Mouse (Mus musculus) CH12.LX (cell line): Measurements from ENCODE around the gene Gm45208. TPM values are rescaled to one million over a fixed set of nuclear protein-coding genes. Genes with fewer than 3 reads are reported as not detected.
"Not testable (repeated sequence)": the region's sequence is repeated elsewhere in the genome, so short reads cannot be mapped to it uniquely, and the experiment has no call there.

Experiments
- DNase-seq: peaks from one replicate; pipeline ENCODE4 v3.0.0-alpha.2; 2013; ENCODE audit errors: extremely low read depth
- H3K27ac ChIP-seq: 2 replicates; pipeline ENCODE4 v1.5.1; 2012; ENCODE audit warnings: low read depth, mild to moderate bottlenecking, control low read depth, moderate library complexity; ENCODE audit not compliant: insufficient read depth
- H3K27me3 ChIP-seq: replicated peaks from 2 replicates; pipeline ENCODE3; 2012; ENCODE audit warnings: inconsistent platforms
- H3K36me3 ChIP-seq, 2 experiments: replicated peaks in 1 of 2; 2 replicates each; pipeline versions ENCODE3 to v1.6.1; 2012; ENCODE audit warnings: inconsistent platforms in 1 of 2, low read length in 1 of 2, mild to moderate bottlenecking in 1 of 2, mixed read lengths in 1 of 2, moderate library complexity in 1 of 2; ENCODE audit not compliant: control insufficient read depth in 1 of 2, insufficient read depth in 1 of 2
- H3K4me1 ChIP-seq, 2 experiments: 2 replicates each; pipeline ENCODE4 v1.6.1; 2012; ENCODE audit warnings: inconsistent platforms in 1 of 2, moderate library complexity in 1 of 2; ENCODE audit not compliant: insufficient read depth in 2 of 2, control insufficient read depth in 1 of 2
- H3K4me2 ChIP-seq: 2 replicates; pipeline ENCODE4 v1.6.1; 2012; ENCODE audit warnings: low read depth, mild to moderate bottlenecking, control low read depth; ENCODE audit not compliant: poor library complexity, insufficient read depth, severe bottlenecking
- H3K4me3 ChIP-seq, 3 experiments: fragments of 150-350 bp in 1 of 3; sonication (generic) in 1 of 3; replicated peaks in 1 of 3; 2 replicates each; pipeline versions ENCODE3 to v1.5.1; 2011 to 2012; ENCODE audit warnings: low read depth in 2 of 3, low read length in 2 of 3, mild to moderate bottlenecking in 2 of 3, moderate library complexity in 2 of 3, control low read depth in 1 of 3, improper control_type of control experiment in 1 of 3, inconsistent platforms in 1 of 3, mixed read lengths in 1 of 3; ENCODE audit not compliant: poor library complexity in 1 of 3
- H3K79me2 ChIP-seq: replicated peaks from 2 replicates; pipeline ENCODE4 v1.6.1; 2012; ENCODE audit warnings: mild to moderate bottlenecking, moderate library complexity; ENCODE audit not compliant: control insufficient read depth, poor library complexity, insufficient read depth, severe bottlenecking; ENCODE audit errors: extremely low read depth
- H3K9ac ChIP-seq: 2 replicates; pipeline ENCODE4 v1.6.1; 2012; ENCODE audit warnings: low read depth, mild to moderate bottlenecking, control low read depth, moderate library complexity; ENCODE audit not compliant: insufficient read depth
- H3K9me3 ChIP-seq: replicated peaks from 2 replicates; pipeline ENCODE3; 2012; ENCODE audit warnings: low read length, inconsistent platforms, mixed read lengths
- BHLHE40 ChIP-seq: IDR thresholded peaks from 2 replicates; pipeline ENCODE4 v1.6.1; 2011; ENCODE audit warnings: mild to moderate bottlenecking, low read depth, low read length, improper control_type of control experiment
- CHD2 ChIP-seq: IDR thresholded peaks from 2 replicates; pipeline ENCODE4 v1.6.1; 2011; ENCODE audit warnings: low read length, improper control_type of control experiment
- CTCF ChIP-seq, 2 experiments: IDR thresholded peaks in 1 of 2; conservative IDR thresholded peaks in 1 of 2; 2 replicates each; pipeline ENCODE4 v1.5.1; 2011 to 2012; ENCODE audit warnings: low read depth in 2 of 2, low read length in 2 of 2, improper control_type of control experiment in 1 of 2, inconsistent platforms in 1 of 2, mild to moderate bottlenecking in 1 of 2, moderate library complexity in 1 of 2
- ELF1 ChIP-seq: IDR thresholded peaks from 2 replicates; pipeline ENCODE4 v1.6.1; 2014; ENCODE audit warnings: low read depth, mild to moderate bottlenecking, inconsistent platforms, low read length, improper control_type of control experiment
- EP300 ChIP-seq: IDR thresholded peaks from 2 replicates; pipeline ENCODE4 v1.6.1; 2011; ENCODE audit warnings: low read length, improper control_type of control experiment
- HCFC1 ChIP-seq: IDR thresholded peaks from 2 replicates; pipeline ENCODE4 v1.6.1; 2012; ENCODE audit warnings: low read depth, mild to moderate bottlenecking, inconsistent platforms, low read length, improper control_type of control experiment
- MAFK ChIP-seq: IDR thresholded peaks from 2 replicates; pipeline ENCODE4 v1.6.1; 2011; ENCODE audit warnings: low read length, improper control_type of control experiment; ENCODE audit not compliant: insufficient replicate concordance
- MAZ ChIP-seq: IDR thresholded peaks from 2 replicates; pipeline ENCODE4 v1.6.1; 2012; ENCODE audit warnings: low read depth, mild to moderate bottlenecking, inconsistent platforms, low read length, improper control_type of control experiment, moderate library complexity
- MEF2A ChIP-seq: IDR thresholded peaks from 2 replicates; pipeline ENCODE4 v1.6.1; 2014; ENCODE audit warnings: low read depth, mild to moderate bottlenecking, inconsistent platforms, low read length, improper control_type of control experiment, borderline replicate concordance
- NELFE ChIP-seq: IDR thresholded peaks from 2 replicates; pipeline ENCODE4 v1.6.1; 2011; ENCODE audit warnings: low read depth, low read length, improper control_type of control experiment
- NRF1 ChIP-seq: IDR thresholded peaks from 2 replicates; pipeline ENCODE4 v1.6.1; 2014; ENCODE audit warnings: low read depth, mild to moderate bottlenecking, inconsistent platforms, low read length, improper control_type of control experiment, moderate library complexity
- POLR2A ChIP-seq: IDR thresholded peaks from 2 replicates; pipeline ENCODE4 v1.6.1; 2011; ENCODE audit warnings: low read depth, mild to moderate bottlenecking, improper control_type of control experiment, low read length
- RAD21 ChIP-seq: IDR thresholded peaks from 2 replicates; pipeline ENCODE4 v1.6.1; 2011; ENCODE audit warnings: low read depth, mild to moderate bottlenecking, low read length, improper control_type of control experiment, moderate library complexity
- TCF12 ChIP-seq: IDR thresholded peaks from 2 replicates; pipeline ENCODE4 v1.6.1; 2014; ENCODE audit warnings: low read depth, mild to moderate bottlenecking, inconsistent platforms, low read length, improper control_type of control experiment
- UBTF ChIP-seq: IDR thresholded peaks from 2 replicates; pipeline ENCODE4 v1.6.1; 2012; ENCODE audit warnings: low read depth, mild to moderate bottlenecking, inconsistent platforms, low read length, improper control_type of control experiment, moderate library complexity
- USF1 ChIP-seq: IDR thresholded peaks from 2 replicates; pipeline ENCODE4 v1.6.1; 2014; ENCODE audit warnings: low read depth, mild to moderate bottlenecking, inconsistent platforms, low read length, improper control_type of control experiment
- ZC3H11A ChIP-seq: IDR thresholded peaks from 2 replicates; pipeline ENCODE4 v1.6.1; 2012; ENCODE audit warnings: low read depth, mild to moderate bottlenecking, inconsistent platforms, low read length, improper control_type of control experiment
- ZKSCAN1 ChIP-seq: IDR thresholded peaks from 2 replicates; pipeline ENCODE4 v1.6.1; 2012; ENCODE audit warnings: low read depth, inconsistent platforms, low read length, improper control_type of control experiment, borderline replicate concordance
- dilution Hi-C: fragments of 300-500 bp; cut with MboI; formaldehyde crosslinking; loops from 2 replicates; pipeline ENCODE4 v1.14.3; 2020; ENCODE audit warnings: low sequenced_read_pairs; ENCODE audit not compliant: extremely low pct_unique_long_range_greater_than_20kb, extremely low pct_ligation_motif_present
- in situ Hi-C: fragments of 300-500 bp; cut with MboI; formaldehyde crosslinking; loops from 3 replicates; pipeline ENCODE4 v1.14.3; 2019; ENCODE audit warnings: low sequenced_read_pairs, low pct_ligation_motif_present, low pct_unique_long_range_greater_than_20kb, mixed read lengths
- polyA plus RNA-seq: library from polyadenylated mRNA; unstranded; fragments of >175 nt; gene quantifications from 2 replicates; pipeline ENCODE4 v1.2.1, GENCODE M21; 2012; ENCODE audit warnings: low read depth; ENCODE audit not compliant: insufficient read length
- total RNA-seq, 2 experiments: library from RNA; depleted of rRNA; stranded (reverse); fragments of 300-350 nt in 1 of 2; fragments of >200 nt in 1 of 2; gene quantifications; 2 replicates each; pipeline ENCODE4 v1.2.3; 2012 to 2014

Gm45208 gene
- total and polyA plus RNA-seq, 3 experiments, result 0.47 to 13.0 TPM; not detected in 1

DNA sequence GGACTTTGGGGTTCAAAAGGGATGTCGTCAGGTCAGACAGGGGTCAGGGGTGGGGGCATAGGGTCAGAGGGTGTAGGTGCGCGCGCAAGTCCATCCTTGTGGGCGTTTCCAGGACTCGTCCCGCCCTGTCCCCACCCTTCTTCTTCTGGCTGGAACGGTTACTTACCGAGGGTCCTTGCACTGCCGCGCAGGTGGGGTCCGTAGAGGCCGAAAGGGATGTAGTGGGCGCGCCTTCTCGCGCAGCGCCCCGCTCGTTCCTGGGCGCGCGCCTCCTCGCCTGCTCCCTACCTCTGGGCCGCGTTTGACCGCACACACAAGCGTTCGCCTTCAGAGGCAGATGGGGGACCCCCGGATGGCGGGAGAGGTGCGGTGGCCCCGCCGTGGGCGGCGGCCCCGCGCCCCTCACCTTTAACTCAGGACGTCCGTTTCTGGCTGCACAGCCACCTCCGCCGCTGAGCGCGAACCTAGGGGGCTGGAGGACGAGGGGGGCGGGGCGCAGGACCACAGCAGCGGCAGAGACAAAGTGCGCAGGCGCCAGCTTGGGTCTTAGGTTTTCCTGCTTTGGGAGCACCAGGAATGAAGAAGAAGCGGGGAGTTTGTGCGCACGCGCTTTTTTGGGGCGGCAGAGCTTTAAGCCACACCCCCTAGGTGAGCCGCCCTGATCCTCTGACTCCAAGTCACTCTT is 28.5 kb downstream of the Gm45208 start, which contains the start of gene Ccdc120:
Gene Ccdc120, minus strand, starts transcription at position 474 of the 685 bp plus-strand sequence.
- no peak within 1 kb of the TSS for H3K27ac ChIP-seq
- peak within 1 kb of the TSS; percentile 72 for H3K4me2 ChIP-seq
- peak; percentile 45 for DNase-seq
- H3K36me3 ChIP-seq, result no peaks in the 10 kb centered on the region
- peak within 1 kb of the TSS; percentile 49 to 88 (median 64) for H3K4me3 ChIP-seq
- H3K9ac ChIP-seq, result peak within 1 kb of the TSS; percentile 67; the same call in 1 of the 2 replicates
- no peaks in the 10 kb centered on the region for H3K79me2 ChIP-seq
- H3K9me3 ChIP-seq, result no peaks in the 10 kb centered on the region
- in situ Hi-C loops, result no loop called here
- peaks cover 2 to 19% of the 10 kb centered on the region in 2 experiments; a peak in 3 of 4 replicates for H3K4me1 ChIP-seq
- H3K27me3 ChIP-seq, result no peaks in the 10 kb centered on the region
- peak; percentile 82 for TF ChIP-seq NRF1
- TF ChIP-seq BHLHE40, result no peak
- TF ChIP-seq, all 38 proteins: peak for 1
- dilution Hi-C loops, result no loop called here

DNA sequence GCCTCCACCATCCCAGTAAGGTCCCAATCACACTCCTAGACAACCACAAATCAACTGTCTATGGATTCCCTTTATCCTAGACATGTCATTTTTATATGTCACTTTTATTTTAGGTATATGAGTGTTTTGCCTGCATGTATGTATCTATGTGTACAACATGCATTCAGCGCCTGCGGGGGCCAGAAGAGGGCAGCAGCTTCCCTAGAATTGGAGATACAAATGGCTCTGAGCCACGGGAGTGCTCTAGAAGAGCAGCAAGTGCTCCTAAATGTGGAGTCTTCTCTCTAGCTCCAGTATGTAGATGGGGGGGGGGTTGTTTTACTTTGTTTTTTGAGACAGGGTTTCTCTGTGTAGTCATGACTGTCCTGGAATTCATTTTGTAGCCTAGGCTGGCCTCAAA is 31.6 kb downstream of the Gm45208 start:
- H3K79me2 ChIP-seq, DNase-seq: not testable (repeated sequence)
- peak; percentile 9 for TF ChIP-seq RAD21
- peak in 1 of 2 experiments; percentile 42; a peak in 2 of 4 replicates for TF ChIP-seq CTCF (conservative IDR thresholded peaks at IDR 0.05 in 1 of 2, IDR thresholded peaks at IDR 0.05 in 1 of 2; ENCODE audit: low read depth in 2 of 2, low read length in 2 of 2)

DNA sequence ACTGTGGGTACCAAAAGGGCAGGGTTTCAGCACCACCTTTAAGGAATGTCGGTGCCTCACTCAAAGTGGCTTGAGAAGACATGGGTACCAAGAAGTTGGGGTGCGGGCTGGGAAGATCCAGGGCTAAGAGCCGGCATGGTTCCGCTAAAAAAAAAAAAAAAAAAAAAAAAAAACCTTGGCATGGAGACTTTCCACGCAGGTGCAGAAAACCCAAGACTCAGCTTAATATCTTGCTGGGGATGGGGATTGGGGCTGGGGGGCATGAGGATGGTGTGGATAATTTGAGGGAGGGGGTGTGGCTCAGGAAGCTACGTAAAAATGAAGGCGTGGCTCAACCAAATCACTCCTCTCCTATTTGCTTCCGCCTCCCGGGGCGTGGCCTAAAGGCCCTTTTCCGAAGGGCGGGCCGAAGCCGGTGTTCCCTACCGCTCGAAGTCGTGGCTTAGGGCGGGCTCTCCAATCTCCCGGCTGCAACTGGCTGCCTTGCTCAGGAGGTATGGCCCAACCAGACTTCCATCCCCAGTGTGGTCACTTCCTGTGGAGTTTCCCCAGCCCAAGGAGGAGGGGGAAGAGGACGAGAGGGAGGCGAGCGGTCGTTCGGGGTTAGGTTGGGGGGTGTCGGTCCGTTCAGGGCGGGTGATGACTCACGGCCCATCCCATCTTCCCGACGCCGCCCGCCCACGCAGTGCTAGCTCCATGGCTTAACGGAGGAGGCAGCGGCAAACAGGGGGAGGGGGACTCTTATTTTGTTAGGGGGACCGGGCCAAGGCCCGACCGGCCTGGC is 40.3 kb downstream of the Gm45208 start, which contains the start of gene Tfe3:
Gene Tfe3, plus strand, starts transcription at position 424 of the 784 bp plus-strand sequence.
- no peaks in the 10 kb centered on the region for H3K9me3 ChIP-seq
- H3K27ac ChIP-seq, result peak within 1 kb of the TSS; percentile 49
- H3K79me2 ChIP-seq, result peaks cover 20% of the 10 kb centered on the region
- H3K4me2 ChIP-seq, result peak within 1 kb of the TSS; percentile 86
- peak within 1 kb of the TSS; percentile 66 for H3K9ac ChIP-seq
- H3K4me1 ChIP-seq, result peaks cover 2 to 19% of the 10 kb centered on the region in 2 experiments; a peak in 3 of 4 replicates
- TF ChIP-seq NELFE, result peak; percentile 55
- TF ChIP-seq HCFC1, result peak; percentile 23; the same call in 1 of the 2 replicates
- no peak for TF ChIP-seq USF1
- TF ChIP-seq ELF1, result peak; percentile 26; the same call in 1 of the 2 replicates
- TF ChIP-seq ZKSCAN1, result no peak
- TF ChIP-seq MAFK, result no peak
- TF ChIP-seq CHD2, result no peak
- TF ChIP-seq TCF12, result peak; percentile 27; the same call in 1 of the 2 replicates
- TF ChIP-seq ZC3H11A, result no peak
- TF ChIP-seq UBTF, result no peak
- peak; percentile 77; the same call in 1 of the 2 replicates for TF ChIP-seq MAZ
- no peak for TF ChIP-seq EP300
- TF ChIP-seq MEF2A, result no peak
- TF ChIP-seq POLR2A, result peak; percentile 70
- H3K27me3 ChIP-seq, result no peaks in the 10 kb centered on the region
- peak within 1 kb of the TSS; percentile 66 to 88 (median 70) for H3K4me3 ChIP-seq
- H3K36me3 ChIP-seq, result peaks cover 15 to 19% of the 10 kb centered on the region in 2 experiments
- dilution Hi-C loops, result no loop called here
- DNase-seq, result peak; percentile 92
- in situ Hi-C loops, result no loop called here

More for the DNA sequence above, 31.6 kb downstream of the Gm45208 start:
- in situ Hi-C loops, H3K9ac ChIP-seq, H3K36me3 ChIP-seq, H3K4me2 ChIP-seq, H3K9me3 ChIP-seq, dilution Hi-C loops, H3K27ac ChIP-seq, H3K4me3 ChIP-seq, H3K27me3 ChIP-seq: not testable (repeated sequence)
- peaks cover 0 to 11% of the 10 kb centered on the region in 2 experiments; a peak in 3 of 4 replicates for H3K4me1 ChIP-seq
